Mouse (Mus musculus) myocyte (in vitro differentiated cells): Measurements from ENCODE around the gene Gm28038. TPM values are rescaled to one million over a fixed set of nuclear protein-coding genes. Genes with fewer than 3 reads are reported as not detected.

Experiments
- H3K27me3 ChIP-seq: one replicate; pipeline ENCODE4 v1.6.1; 2011; ENCODE audit not compliant: control insufficient read depth, insufficient read depth, insufficient read length
- H3K36me3 ChIP-seq: one replicate; pipeline ENCODE4 v1.6.1; 2011; ENCODE audit not compliant: control insufficient read depth, insufficient read depth
- H3K4me2 ChIP-seq: one replicate; pipeline ENCODE4 v1.6.1; 2011; ENCODE audit warnings: low read depth, control low read depth
- H3K4me3 ChIP-seq: one replicate; pipeline ENCODE4 v1.5.1; 2011; ENCODE audit warnings: mild to moderate bottlenecking, control low read depth, moderate library complexity
- H3K79me2 ChIP-seq: one replicate; pipeline ENCODE4 v1.6.1; 2011; ENCODE audit not compliant: control insufficient read depth, insufficient read depth
- H3ac ChIP-seq: one replicate; pipeline ENCODE4 v1.6.1; 2011; ENCODE audit not compliant: control insufficient read depth, insufficient read length
- CEBPB ChIP-seq: IDR thresholded peaks from 2 replicates; pipeline ENCODE4 v1.6.1; 2011; ENCODE audit warnings: mild to moderate bottlenecking, moderate library complexity; ENCODE audit not compliant: poor library complexity, insufficient read depth, severe bottlenecking
- E2F4 ChIP-seq: IDR thresholded peaks from one replicate; pipeline ENCODE4 v1.6.1; 2011; ENCODE audit warnings: mild to moderate bottlenecking, control low read depth, moderate library complexity; ENCODE audit not compliant: insufficient read depth
- MAX ChIP-seq: IDR thresholded peaks from one replicate; pipeline ENCODE4 v1.6.1; 2011; ENCODE audit warnings: low read depth, mild to moderate bottlenecking, control low read depth
- MYOD1 ChIP-seq, 3 experiments: IDR thresholded peaks; one replicate each; pipeline ENCODE4 v1.6.1; 2011; ENCODE audit warnings: control low read depth in 2 of 3, low read depth in 2 of 3, mild to moderate bottlenecking in 2 of 3, moderate library complexity in 1 of 3; ENCODE audit not compliant: insufficient read length in 2 of 3, control insufficient read depth in 1 of 3
- MYOG ChIP-seq, 3 experiments: IDR thresholded peaks; one replicate each; pipeline ENCODE4 v1.6.1; 2011; ENCODE audit warnings: control low read depth in 2 of 3, low read depth in 2 of 3, mild to moderate bottlenecking in 2 of 3; ENCODE audit not compliant: insufficient read length in 2 of 3, control insufficient read depth in 1 of 3, insufficient read depth in 1 of 3
- POLR2A ChIP-seq: IDR thresholded peaks from one replicate; pipeline ENCODE4 v1.6.1; 2011; ENCODE audit warnings: low read depth, mild to moderate bottlenecking, control low read depth, moderate library complexity; ENCODE audit not compliant: insufficient read length
- POLR2AphosphoS2 ChIP-seq: IDR thresholded peaks from one replicate; pipeline ENCODE4 v1.6.1; 2011; ENCODE audit warnings: low read depth, control low read depth; ENCODE audit not compliant: insufficient read length
- REST ChIP-seq: IDR thresholded peaks from one replicate; pipeline ENCODE4 v1.6.1; 2011; ENCODE audit warnings: mild to moderate bottlenecking, control low read depth, moderate library complexity; ENCODE audit not compliant: insufficient read depth, insufficient read length
- SRF ChIP-seq: IDR thresholded peaks from one replicate; pipeline ENCODE4 v1.6.1; 2011; ENCODE audit warnings: low read depth; ENCODE audit not compliant: control insufficient read depth, insufficient read length
- TCF12 ChIP-seq: IDR thresholded peaks from one replicate; pipeline ENCODE4 v1.6.1; 2011; ENCODE audit warnings: mild to moderate bottlenecking, control low read depth; ENCODE audit not compliant: poor library complexity, insufficient read depth, severe bottlenecking
- TCF3 ChIP-seq: IDR thresholded peaks from one replicate; pipeline ENCODE4 v1.6.1; 2011; ENCODE audit warnings: low read depth, control low read depth; ENCODE audit not compliant: insufficient read length
- USF1 ChIP-seq: IDR thresholded peaks from one replicate; pipeline ENCODE4 v1.6.1; 2011; ENCODE audit warnings: low read depth, mild to moderate bottlenecking, control low read depth, moderate library complexity
- polyA plus RNA-seq: library from polyadenylated mRNA; unstranded; fragments of >200 nt; fragmentation: generic; extraction: Trizol; gene quantifications from one replicate; pipeline ENCODE4 v1.2.1, GENCODE M21; 2012; ENCODE audit warnings: missing spikeins

The Gm28038 gene
- polyA plus RNA-seq, 1 experiment = not detected

GRCm38 (mm10) chr2:30316136-30316535 is 35.3 kb downstream of the Gm28038 start:
- peaks cover 67% of the 10 kb centered on the region for H3K36me3 ChIP-seq
- H3K4me3 ChIP-seq = no peak overlapping the region
- H3ac ChIP-seq = no peak overlapping the region
- no peaks in the 10 kb centered on the region for H3K27me3 ChIP-seq
- no peak for TF ChIP-seq TCF3
- no peaks in the 10 kb centered on the region for H3K79me2 ChIP-seq
- no peak overlapping the region for H3K4me2 ChIP-seq

DNA sequence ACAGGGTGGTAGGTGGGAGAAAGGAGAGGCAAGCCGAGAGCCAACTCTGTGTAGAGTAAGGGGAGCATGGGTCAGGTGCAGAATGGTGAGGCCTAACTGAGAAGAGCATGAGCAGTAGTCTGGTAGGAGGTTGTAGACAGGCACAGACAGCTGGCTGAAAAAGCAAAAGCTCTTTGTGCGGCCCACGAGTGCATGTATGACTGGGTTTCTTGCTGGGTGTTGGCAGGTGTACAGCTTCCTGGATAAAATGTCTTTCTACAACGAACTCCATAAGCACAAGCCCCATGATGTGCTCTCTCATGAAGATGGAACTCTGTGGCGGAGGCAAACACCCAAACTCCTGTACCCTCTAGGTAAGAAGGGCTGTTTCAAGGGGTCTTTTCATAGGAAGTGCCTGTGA is 36.1 kb downstream of the Gm28038 start:
- no peaks in the 10 kb centered on the region for H3K79me2 ChIP-seq
- H3K36me3 ChIP-seq = peaks cover 76% of the 10 kb centered on the region
- no peak for TF ChIP-seq POLR2A
- no peak for TF ChIP-seq MYOG (IDR thresholded peaks at IDR 0.05; ENCODE audit: control insufficient read depth in 1 of 3, insufficient read depth in 1 of 3, insufficient read length in 2 of 3, low read depth in 2 of 3)
- TF ChIP-seq USF1 = no peak
- no peak for TF ChIP-seq REST
- TF ChIP-seq POLR2AphosphoS2 = no peak
- TF ChIP-seq TCF3 = no peak
- TF ChIP-seq E2F4 = no peak
- TF ChIP-seq TCF12 = no peak
- no peak for TF ChIP-seq SRF
- TF ChIP-seq MAX = no peak
- TF ChIP-seq CEBPB = no peak
- no peak for TF ChIP-seq MYOD1 (IDR thresholded peaks at IDR 0.05; ENCODE audit: control insufficient read depth in 1 of 3, insufficient read length in 2 of 3, low read depth in 2 of 3)
- H3ac ChIP-seq = no peak overlapping the region
- no peaks in the 10 kb centered on the region for H3K27me3 ChIP-seq
- no peak overlapping the region for H3K4me3 ChIP-seq
- H3K4me2 ChIP-seq = no peak overlapping the region

- H3K27me3 ChIP-seq = no peaks in the 10 kb centered on the region
- H3ac ChIP-seq = no peak overlapping the region
- H3K79me2 ChIP-seq = no peaks in the 10 kb centered on the region
- H3K4me3 ChIP-seq = no peak overlapping the region
- peaks cover 69% of the 10 kb centered on the region for H3K36me3 ChIP-seq
- no peak overlapping the region for H3K4me2 ChIP-seq
- TF ChIP-seq MYOD1 (IDR thresholded peaks at IDR 0.05; ENCODE audit: control insufficient read depth in 1 of 3, insufficient read length in 2 of 3, low read depth in 2 of 3) (no peak), POLR2A (no peak), MAX (no peak), TCF3 (no peak), USF1 (no peak), SRF (no peak), E2F4 (no peak), CEBPB (no peak), MYOG (IDR thresholded peaks at IDR 0.05; ENCODE audit: control insufficient read depth in 1 of 3, insufficient read depth in 1 of 3, insufficient read length in 2 of 3, low read depth in 2 of 3) (no peak)
Measured at GRCm38 (mm10) chr2:30319260-30319659, 38.4 kb downstream of the Gm28038 start.

DNA sequence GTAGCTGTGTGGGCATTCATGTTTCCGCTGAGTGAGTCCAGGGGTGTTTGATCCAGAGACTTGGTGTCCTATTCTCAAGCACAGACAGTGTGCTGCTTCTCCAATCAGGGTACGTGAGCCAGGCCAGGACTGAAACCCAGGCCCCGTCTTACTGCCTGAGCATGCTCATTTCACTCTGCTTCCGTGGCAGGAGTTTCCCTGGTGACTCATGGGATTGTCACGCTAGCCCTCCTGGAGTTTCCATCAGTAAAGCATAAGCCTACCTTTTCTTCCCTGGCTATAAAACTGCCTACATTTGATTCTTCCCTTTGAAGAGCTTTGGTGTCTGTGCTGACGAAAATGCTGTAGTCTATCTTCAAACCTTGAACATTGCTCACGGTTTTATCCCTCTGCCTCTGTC is 42.3 kb downstream of the Gm28038 start:
- H3K79me2 ChIP-seq = no peaks in the 10 kb centered on the region

GRCm38 (mm10) chr2:30325296-30325695 is 44.5 kb downstream of the Gm28038 start:
- Histone ChIP-seq H3ac (no peak overlapping the region), H3K4me3 (no peak overlapping the region), H3K27me3 (no peaks in the 10 kb centered on the region), H3K4me2 (no peak overlapping the region), H3K79me2 (no peaks in the 10 kb centered on the region), H3K36me3 (peaks cover 50% of the 10 kb centered on the region)
- TF ChIP-seq MAX = no peak
- peak in 1 of 3 experiments; percentile 12 for TF ChIP-seq MYOD1 (IDR thresholded peaks at IDR 0.05; ENCODE audit: control insufficient read depth in 1 of 3, insufficient read length in 2 of 3, low read depth in 2 of 3)

More for the DNA sequence above, 42.3 kb downstream of the Gm28038 start:
- TF ChIP-seq REST (no peak), MYOG (IDR thresholded peaks at IDR 0.05; ENCODE audit: control insufficient read depth in 1 of 3, insufficient read depth in 1 of 3, insufficient read length in 2 of 3, low read depth in 2 of 3) (no peak), POLR2AphosphoS2 (no peak), MAX (no peak), E2F4 (no peak), POLR2A (no peak), USF1 (no peak), MYOD1 (IDR thresholded peaks at IDR 0.05; ENCODE audit: control insufficient read depth in 1 of 3, insufficient read length in 2 of 3, low read depth in 2 of 3) (no peak), CEBPB (no peak), SRF (no peak), TCF3 (no peak), TCF12 (no peak)
- no peaks in the 10 kb centered on the region for H3K27me3 ChIP-seq
- no peak overlapping the region for H3K4me3 ChIP-seq
- H3ac ChIP-seq = no peak overlapping the region
- peaks cover 53% of the 10 kb centered on the region for H3K36me3 ChIP-seq
- H3K4me2 ChIP-seq = no peak overlapping the region
